Mouse (Mus musculus) layer of hippocampus, adult 2 months (tissue): ENCODE data around the gene Phldb3. TPM values are rescaled to one million over a fixed set of nuclear protein-coding genes. Genes with fewer than 3 reads are reported as not detected.

Experiments used
- DNase-seq, 2 experiments: peaks; one replicate each; pipeline ENCODE4 v3.0.0; 2022; ENCODE audit warnings: low spot score in 2 of 2
- H3K27ac ChIP-seq: fragments of 200-600 bp; 2 replicates; pipeline ENCODE4 v1.8.1; 2022
- H3K4me3 ChIP-seq: fragments of 200-600 bp; 2 replicates; pipeline ENCODE4 v1.8.1; 2022; ENCODE audit warnings: mild to moderate bottlenecking
- CTCF ChIP-seq: fragments of 200-600 bp; conservative IDR thresholded peaks from 2 replicates; pipeline ENCODE4 v1.8.1; 2022; ENCODE audit warnings: antibody characterized with exemption, mild to moderate bottlenecking, moderate library complexity
- total RNA-seq, 2 experiments: library from RNA; stranded (reverse); gene quantifications; 2 replicates each; pipeline ENCODE4 v1.2.3; 2021

The Phldb3 gene
- total RNA-seq, 2 experiments from 2014 or later: 0.22 TPM; not detected in 1

DNA sequence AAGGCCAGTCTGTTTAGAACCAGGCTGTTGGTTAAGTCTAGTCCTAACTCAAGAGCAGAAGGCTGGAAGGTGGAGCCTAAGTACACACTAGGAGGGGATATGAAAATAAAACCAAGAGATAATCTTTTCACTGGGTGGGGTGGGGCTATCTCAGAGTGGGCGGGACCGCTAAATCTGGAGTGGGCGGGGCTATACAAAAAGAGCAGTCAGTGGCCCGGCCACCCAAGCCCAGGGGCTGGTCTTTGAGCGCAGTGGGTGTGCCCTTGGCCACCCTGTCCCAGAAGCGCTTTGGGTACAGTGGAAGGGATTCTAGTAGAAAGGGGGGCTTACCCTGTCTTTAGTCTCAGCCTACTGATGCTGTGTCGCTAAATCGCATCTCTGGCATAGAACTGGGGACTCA is 23.7 kb upstream of the Phldb3 start:
- no peak for TF ChIP-seq CTCF
- DNase-seq: no peak
- Histone ChIP-seq H3K4me3 (peak overlapping the region; percentile 73), H3K27ac (peak overlapping the region; percentile 91; the same call in 1 of the 2 replicates)

DNA sequence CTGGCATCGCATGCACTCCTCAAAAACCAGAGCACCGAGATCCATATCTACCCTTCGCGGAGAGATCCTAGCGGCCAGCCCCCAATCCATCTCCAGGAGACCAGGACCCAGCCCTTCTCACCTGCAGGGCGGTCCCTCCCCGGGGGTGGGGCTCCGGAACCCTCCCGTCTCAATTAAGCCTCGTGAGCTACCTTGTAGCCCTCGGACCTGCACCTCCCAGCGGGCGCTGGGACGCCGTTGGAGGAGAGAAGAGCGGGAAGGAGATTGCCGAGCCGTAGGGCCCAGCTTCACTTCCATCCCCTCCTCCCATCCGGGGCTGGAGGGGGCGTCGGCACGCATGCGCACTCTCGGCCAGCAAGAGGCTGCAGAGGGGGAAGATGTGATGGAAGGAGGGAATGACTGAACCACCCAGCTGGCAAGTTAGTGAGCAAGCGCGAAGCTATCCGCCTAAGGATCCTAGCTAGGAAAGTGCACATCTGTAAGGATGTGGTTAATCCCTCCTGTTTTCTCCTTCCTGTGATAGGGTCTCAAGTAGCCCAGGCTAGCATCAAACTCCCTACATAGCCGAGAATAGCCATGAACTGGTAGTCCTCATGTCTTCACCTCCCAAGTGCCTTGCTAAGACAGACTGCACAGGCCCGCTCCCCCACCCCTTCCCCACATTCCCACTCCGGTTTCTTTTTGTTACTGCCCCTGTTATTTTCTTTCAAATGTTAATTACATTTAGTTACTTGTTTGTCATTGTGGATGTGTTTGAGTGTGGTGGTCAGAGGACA is 23.0 kb upstream of the Phldb3 start, which contains the start of the genes Ethe1 and Zfp575:
Ethe1 (plus strand) TSS at position 214 of the 776 bp plus-strand sequence.
Zfp575 (minus strand) TSS at position 312 of the 776 bp plus-strand sequence.
- H3K27ac ChIP-seq: peak within 1 kb of the TSS; percentile 91
- no peak for TF ChIP-seq CTCF
- DNase-seq: peak; percentile 87
- peak within 1 kb of the TSS; percentile 73 for H3K4me3 ChIP-seq

DNA sequence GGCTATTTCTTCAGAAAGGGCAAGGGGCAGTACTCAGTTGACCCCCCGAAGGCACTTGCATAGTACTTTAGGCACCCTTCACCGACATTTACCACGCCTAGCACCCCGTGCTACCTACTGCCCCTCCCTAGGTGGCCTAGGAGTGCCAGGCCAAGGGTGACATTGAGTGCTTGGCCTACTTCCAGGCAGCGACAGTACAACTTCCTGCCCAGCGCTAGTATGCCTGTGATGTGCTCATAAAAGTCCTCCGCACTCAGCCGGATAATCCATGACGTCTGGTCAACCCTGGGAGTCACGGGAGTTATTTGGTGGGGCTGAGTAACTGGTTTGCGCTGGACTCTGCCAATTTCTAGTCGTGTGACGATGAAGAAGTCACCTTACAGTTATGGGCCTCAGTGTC is 22.2 kb upstream of the Phldb3 start:
- no peak for DNase-seq
- TF ChIP-seq CTCF: no peak
- no peak overlapping the region for H3K27ac ChIP-seq
- no peak overlapping the region for H3K4me3 ChIP-seq

DNA sequence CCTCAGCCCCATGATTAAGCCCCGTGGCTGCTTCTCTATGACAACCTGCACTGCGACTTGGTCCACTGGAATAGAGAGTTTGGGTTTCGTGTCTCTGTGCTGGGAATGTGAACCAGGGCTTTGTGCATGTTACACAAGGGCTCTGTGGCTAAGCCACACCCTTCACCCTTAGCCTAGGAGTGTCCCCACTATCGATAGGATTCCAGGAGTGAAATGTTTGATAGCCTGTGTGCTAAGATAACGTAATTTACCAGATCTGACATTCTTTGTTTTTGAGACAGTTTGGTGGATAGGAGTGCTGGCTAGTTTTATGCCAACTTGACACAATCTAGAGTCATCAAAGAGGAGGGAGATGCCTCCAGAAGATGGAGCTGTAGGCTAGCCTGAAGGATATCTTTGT is 18.8 kb upstream of the Phldb3 start:
- DNase-seq: no peak
- no peak overlapping the region for H3K4me3 ChIP-seq
- no peak overlapping the region for H3K27ac ChIP-seq
- TF ChIP-seq CTCF: peak; percentile 48

DNA sequence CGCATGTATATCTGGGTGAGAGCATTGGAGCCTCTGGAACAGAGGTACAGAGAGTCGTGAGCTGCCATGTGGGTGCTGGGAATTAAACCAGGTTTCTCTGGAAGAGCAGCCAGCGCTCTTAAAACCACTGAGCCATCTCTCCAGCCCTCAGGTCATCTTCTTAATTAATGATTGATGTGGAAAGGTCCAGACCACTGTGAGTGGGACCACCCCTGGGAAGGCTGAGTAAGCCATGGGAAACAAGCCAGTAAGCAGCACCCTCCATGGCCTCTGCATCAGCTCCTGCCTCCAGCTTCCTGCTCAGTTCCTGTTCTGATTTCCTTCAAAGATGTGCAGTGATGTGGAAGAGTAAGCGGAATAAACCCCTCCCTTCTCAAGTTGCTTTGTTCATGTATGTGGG is 18.4 kb upstream of the Phldb3 start:
- no peak for DNase-seq
- no peak overlapping the region for H3K27ac ChIP-seq
- TF ChIP-seq CTCF: no peak
- H3K4me3 ChIP-seq: no peak overlapping the region

DNA sequence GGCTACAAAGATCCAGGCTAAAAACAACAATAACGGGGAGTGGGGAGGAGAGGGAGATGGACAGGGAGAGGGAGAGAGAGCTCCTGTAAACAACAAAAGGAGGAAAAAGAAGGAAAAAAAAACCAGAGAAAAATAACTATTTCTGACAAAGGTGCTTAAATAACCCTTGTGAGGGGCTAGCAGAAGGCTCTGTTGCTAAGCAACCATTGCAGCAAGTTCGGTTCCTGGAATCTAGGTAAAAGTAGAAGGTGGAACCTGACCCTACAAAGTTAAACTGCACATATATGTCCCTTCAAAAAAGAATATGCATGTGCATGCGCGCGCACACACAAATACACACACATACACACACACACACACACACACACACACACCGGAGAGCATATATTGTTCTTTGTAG is 17.8 kb upstream of the Phldb3 start:
- H3K4me3 ChIP-seq: no peak overlapping the region
- no peak for TF ChIP-seq CTCF
- DNase-seq: no peak
- H3K27ac ChIP-seq: no peak overlapping the region

DNA sequence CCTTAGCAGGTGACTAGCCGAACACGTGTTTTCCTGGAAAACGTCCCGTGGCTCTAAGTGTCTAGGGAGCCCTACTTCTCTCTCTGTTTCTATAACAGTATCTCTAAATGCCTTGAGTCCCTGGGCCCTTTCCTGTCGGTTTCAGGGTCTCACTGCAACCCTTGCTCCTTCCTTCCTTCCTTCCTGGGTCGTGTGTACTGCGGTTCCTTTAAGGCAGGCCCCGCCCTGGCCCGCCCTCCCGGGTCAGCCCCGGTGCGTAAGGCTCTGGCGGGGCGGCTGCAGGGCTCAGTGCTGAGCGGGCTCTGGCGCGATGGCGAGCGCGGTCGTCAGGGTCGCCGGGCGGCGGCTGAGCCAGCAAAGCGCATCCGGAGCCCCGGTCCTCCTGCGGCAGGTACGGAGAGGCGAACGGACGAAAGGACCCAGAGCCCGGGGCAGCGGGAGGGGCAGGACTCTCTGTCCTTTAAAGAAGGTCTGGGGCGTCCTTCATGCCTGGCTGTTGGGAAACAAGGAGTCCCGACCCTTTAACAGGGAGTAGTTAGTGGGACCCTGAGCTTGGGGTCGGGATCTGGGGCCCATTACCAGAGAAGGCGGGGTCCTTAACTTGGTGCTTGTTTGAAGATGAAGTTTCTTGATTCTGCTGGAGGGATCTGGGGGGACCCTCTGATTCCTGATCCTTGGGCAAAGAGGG is 16.8 kb upstream of the Phldb3 start:
- peak overlapping the region; percentile 83 for H3K27ac ChIP-seq
- peak; percentile 58 to 66 for DNase-seq
- no peak for TF ChIP-seq CTCF
- H3K4me3 ChIP-seq: peak overlapping the region; percentile 89

DNA sequence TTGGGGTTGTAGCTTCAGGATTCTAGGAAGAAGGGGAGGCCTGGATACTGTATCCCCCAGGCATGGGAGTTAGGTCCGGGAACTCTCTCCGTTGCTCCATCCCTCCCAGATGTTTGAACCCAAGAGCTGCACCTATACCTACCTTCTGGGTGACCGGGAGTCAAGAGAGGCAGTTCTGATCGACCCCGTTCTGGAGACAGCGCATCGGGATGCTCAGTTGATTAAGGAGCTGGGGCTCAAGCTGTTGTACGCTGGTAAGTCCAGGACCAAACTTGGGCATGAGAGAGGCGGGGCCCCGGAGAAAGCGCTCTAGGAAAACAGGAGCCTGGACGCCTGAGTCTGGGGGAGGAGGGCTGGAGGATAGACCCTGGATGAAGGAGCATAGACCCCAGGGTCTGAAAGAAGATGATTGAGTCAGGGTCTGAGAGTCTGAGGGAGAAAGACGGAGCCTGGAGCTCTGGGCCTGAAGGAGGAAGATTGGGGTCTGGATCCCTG is 16.2 kb upstream of the Phldb3 start:
- H3K27ac ChIP-seq: peak overlapping the region; percentile 83; the same call in 1 of the 2 replicates
- no peak for TF ChIP-seq CTCF
- DNase-seq: no peak
- peak overlapping the region; percentile 89 for H3K4me3 ChIP-seq

DNA sequence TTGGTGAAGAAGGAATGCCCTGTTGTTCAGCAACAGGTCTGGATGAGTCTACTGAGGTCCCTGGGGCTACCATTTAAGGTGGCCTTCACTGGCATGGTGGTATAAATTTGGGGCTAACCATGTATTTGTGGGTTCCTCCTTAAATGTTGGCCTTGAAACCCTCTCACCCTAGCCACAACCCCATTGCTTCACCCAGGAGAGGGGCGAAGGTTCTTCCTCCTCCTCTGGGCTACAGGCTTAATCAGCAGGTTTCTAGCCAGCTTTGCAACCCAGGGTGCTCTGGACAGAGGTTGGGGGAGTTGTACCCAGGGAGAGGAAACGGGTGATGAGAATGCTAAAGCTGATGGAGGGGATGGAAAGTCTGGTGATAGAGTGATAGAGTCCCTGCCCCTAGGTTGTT is 15.1 kb upstream of the Phldb3 start:
- no peak for TF ChIP-seq CTCF
- Histone ChIP-seq H3K4me3 (no peak overlapping the region), H3K27ac (no peak overlapping the region)
- no peak for DNase-seq

DNA sequence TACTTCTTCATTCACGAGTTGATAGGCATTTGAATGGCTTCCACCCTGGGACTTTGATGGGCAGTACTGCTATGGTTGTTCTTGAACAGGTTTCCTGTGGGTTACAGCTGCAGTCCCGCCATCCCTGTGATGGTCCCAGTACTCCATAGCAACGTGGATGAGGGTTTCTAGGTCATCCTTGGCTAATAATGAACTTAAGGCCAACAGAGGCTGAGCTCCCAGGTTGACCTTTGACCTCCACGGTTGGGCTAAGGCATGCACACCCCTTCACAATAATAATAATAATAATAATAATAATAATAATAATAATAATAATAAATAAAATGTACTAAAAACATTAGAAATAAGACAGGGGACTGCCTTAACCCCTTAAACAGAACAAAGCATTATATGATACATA is 12.4 kb upstream of the Phldb3 start:
- DNase-seq: no peak
- TF ChIP-seq CTCF: no peak
- Histone ChIP-seq H3K4me3 (no peak overlapping the region), H3K27ac (no peak overlapping the region)

DNA sequence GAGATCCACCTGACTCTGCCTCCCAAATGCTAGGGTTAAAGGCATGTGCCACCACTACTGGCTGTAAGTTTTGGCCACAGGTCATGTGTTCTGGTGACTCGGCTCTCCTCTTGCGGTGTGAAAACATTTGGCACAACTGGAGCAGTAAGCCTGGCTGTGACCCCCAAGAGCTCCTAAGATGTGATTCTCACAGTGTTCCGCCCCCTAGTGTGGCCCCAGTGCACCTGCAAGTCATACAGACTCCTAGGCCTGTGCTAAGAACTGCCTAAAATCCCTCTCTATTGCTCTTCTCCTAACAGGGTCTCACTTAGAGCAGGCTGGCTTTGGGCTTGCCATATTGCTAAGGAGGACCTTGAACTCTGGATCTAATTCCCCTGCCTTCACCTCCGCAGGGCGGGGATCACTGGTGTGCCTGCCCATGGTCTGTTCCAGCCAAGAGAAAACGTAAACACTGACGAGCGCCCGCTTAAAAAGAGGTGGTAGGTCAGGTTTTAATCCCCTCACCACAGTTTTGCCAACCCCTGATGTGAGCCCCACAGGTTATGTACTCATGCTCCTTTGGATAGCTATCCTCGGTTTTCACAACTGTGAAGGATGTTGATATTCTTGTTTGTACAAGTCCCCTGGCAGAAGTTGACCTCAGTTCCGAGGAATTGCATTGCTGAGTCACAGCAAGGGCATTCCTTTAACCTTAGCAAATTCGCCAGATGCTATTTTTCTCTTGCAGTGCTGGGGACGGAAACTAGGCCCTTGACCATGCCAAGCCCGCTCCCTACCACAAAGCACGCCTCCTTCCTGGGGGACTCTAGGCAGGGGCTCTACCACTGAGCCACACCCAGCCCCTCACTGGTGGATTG is 11.1 kb upstream of the Phldb3 start:
- peak; percentile 59 for TF ChIP-seq CTCF
- H3K4me3 ChIP-seq: no peak overlapping the region
- no peak overlapping the region for H3K27ac ChIP-seq
- no peak for DNase-seq

DNA sequence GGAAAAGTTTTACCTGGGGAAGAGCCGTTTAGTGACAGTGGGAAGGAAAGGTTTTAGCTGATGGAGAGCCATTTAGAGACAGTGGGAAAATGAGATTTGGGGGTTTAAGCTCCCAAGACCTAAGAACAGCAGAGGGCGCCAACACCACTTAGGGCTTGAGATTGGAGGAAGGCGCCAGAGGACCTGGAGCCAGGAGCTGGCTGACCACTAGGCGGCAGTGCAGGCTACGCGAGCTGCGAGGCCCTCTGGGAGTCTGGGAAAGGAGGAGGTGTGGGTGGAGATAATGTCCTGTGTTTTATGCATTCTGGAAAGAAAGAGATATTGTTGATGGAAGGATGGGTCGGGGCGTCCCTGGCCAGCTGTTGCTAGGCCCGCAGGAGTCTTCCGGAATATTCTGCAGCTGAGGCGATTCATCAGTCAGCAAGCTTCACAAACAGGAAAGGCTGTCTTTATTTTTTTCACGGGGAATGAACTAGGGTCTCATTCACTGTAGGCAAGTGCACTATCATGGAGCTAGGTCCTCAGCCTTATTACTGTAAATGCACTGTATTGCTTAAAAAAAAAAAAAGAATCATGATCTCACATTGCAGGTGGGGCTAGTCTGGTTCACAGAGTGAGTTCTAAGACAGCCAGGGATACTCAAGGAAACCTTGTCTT is 9.5 kb upstream of the Phldb3 start:
- DNase-seq: peak; percentile 96 to 98
- Histone ChIP-seq H3K4me3 (peak overlapping the region; percentile 36; the same call in 1 of the 2 replicates), H3K27ac (peak overlapping the region; percentile 81)
- TF ChIP-seq CTCF: peak; percentile 100
